Mouse (Mus musculus): ENCODE data around the gene Rimbp3. TPM values are rescaled to one million over a fixed set of nuclear protein-coding genes. Genes with fewer than 3 reads are reported as not detected.

Gene Rimbp3
- polyA plus RNA-seq, 1 experiment from 2014 or later, result 0.44 TPM

GRCm38 (mm10) chr16:17183003-17183402, 25.4 kb upstream of the Rimbp3 start:
- H3K27me3 ChIP-seq (ENCODE audit: control insufficient read depth, insufficient read depth, low read length), result no peaks in the 10 kb centered on the region
- H3K4me1 ChIP-seq (ENCODE audit: control insufficient read depth, insufficient read depth, low read length), result no peaks in the 10 kb centered on the region; the same call in 1 of the 2 replicates
- no peak overlapping the region for H3K9ac ChIP-seq (ENCODE audit: low read length)
- no peak overlapping the region for H3K27ac ChIP-seq (ENCODE audit: low read length)
- no peaks in the 10 kb centered on the region for H3K36me3 ChIP-seq (ENCODE audit: control insufficient read depth, insufficient read depth, low read length)
- 72% methylated on average over 3 of the region's 3 CpGs for WGBS
- no peaks in the 10 kb centered on the region for H3K9me3 ChIP-seq (replicated peaks; ENCODE audit: control insufficient read depth, low read length)
- no peak overlapping the region for H3K4me2 ChIP-seq (ENCODE audit: low read depth, low read length)
- H3K4me3 ChIP-seq (replicated peaks; ENCODE audit: low read length), result no peak overlapping the region
- ATAC-seq (ENCODE audit: insufficient read depth, low FRiP score), result no peak

DNA sequence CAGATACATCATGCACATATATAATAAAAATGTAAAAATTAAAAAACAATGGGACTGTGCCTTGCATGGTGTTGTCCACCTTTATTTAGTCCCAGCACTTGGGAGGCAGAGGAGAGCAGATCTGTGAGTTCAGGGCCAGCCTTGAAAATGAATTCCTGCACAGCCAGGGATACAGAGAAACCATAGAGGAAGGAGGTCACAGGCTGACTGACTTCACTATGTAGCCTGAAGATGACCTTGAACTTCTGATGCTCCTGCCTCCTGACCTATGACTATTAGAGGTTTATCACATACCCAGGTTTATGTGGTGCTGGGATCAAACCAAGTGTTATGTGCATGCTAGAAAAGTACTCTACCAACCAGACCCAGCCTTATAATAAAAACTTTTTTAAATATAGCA, 22.9 kb upstream of the Rimbp3 start:
- Histone ChIP-seq H3K36me3 (ENCODE audit: control insufficient read depth, insufficient read depth, low read length) (no peaks in the 10 kb centered on the region), H3K4me1 (ENCODE audit: control insufficient read depth, insufficient read depth, low read length) (no peaks in the 10 kb centered on the region; the same call in 1 of the 2 replicates), H3K27me3 (ENCODE audit: control insufficient read depth, insufficient read depth, low read length) (no peaks in the 10 kb centered on the region), H3K4me3 (replicated peaks; ENCODE audit: low read length) (no peak overlapping the region), H3K27ac (ENCODE audit: low read length) (no peak overlapping the region), H3K4me2 (ENCODE audit: low read depth, low read length) (no peak overlapping the region), H3K9me3 (replicated peaks; ENCODE audit: control insufficient read depth, low read length) (no peaks in the 10 kb centered on the region), H3K9ac (ENCODE audit: low read length) (no peak overlapping the region)
- no peak for ATAC-seq (ENCODE audit: insufficient read depth, low FRiP score)

GRCm38 (mm10) chr16:17193823-17194222, 14.6 kb upstream of the Rimbp3 start:
- Histone ChIP-seq H3K27me3 (ENCODE audit: control insufficient read depth, insufficient read depth, low read length) (no peaks in the 10 kb centered on the region), H3K4me2 (ENCODE audit: low read depth, low read length) (no peak overlapping the region), H3K9ac (ENCODE audit: low read length) (no peak overlapping the region), H3K4me3 (replicated peaks; ENCODE audit: low read length) (no peak overlapping the region), H3K9me3 (replicated peaks; ENCODE audit: control insufficient read depth, low read length) (no peaks in the 10 kb centered on the region), H3K4me1 (ENCODE audit: control insufficient read depth, insufficient read depth, low read length) (no peaks in the 10 kb centered on the region), H3K36me3 (ENCODE audit: control insufficient read depth, insufficient read depth, low read length) (no peaks in the 10 kb centered on the region), H3K27ac (ENCODE audit: low read length) (no peak overlapping the region)
- WGBS, result 92% methylated on average over 4 of the region's 4 CpGs
- no peak for ATAC-seq (ENCODE audit: insufficient read depth, low FRiP score)

GRCm38 (mm10) chr16:17200121-17200952, 8.1 kb upstream of the Rimbp3 start:
- H3K27me3 ChIP-seq (ENCODE audit: control insufficient read depth, insufficient read depth, low read length), result no peaks in the 10 kb centered on the region
- no peaks in the 10 kb centered on the region for H3K9me3 ChIP-seq (replicated peaks; ENCODE audit: control insufficient read depth, low read length)
- no peaks in the 10 kb centered on the region for H3K36me3 ChIP-seq (ENCODE audit: control insufficient read depth, insufficient read depth, low read length)
- 3% methylated on average over 24 of the region's 24 CpGs for WGBS
- peak overlapping the region; percentile 99 for H3K9ac ChIP-seq (ENCODE audit: low read length)
- H3K4me2 ChIP-seq (ENCODE audit: low read depth, low read length), result peak overlapping the region; percentile 84
- H3K4me1 ChIP-seq (ENCODE audit: control insufficient read depth, insufficient read depth, low read length), result peaks cover 12% of the 10 kb centered on the region
- ATAC-seq (ENCODE audit: insufficient read depth, low FRiP score), result no peak; the same call in 1 of the 2 replicates
- H3K27ac ChIP-seq (ENCODE audit: low read length), result peak overlapping the region; percentile 82
- H3K4me3 ChIP-seq (replicated peaks; ENCODE audit: low read length), result peak overlapping the region; percentile 82

DNA sequence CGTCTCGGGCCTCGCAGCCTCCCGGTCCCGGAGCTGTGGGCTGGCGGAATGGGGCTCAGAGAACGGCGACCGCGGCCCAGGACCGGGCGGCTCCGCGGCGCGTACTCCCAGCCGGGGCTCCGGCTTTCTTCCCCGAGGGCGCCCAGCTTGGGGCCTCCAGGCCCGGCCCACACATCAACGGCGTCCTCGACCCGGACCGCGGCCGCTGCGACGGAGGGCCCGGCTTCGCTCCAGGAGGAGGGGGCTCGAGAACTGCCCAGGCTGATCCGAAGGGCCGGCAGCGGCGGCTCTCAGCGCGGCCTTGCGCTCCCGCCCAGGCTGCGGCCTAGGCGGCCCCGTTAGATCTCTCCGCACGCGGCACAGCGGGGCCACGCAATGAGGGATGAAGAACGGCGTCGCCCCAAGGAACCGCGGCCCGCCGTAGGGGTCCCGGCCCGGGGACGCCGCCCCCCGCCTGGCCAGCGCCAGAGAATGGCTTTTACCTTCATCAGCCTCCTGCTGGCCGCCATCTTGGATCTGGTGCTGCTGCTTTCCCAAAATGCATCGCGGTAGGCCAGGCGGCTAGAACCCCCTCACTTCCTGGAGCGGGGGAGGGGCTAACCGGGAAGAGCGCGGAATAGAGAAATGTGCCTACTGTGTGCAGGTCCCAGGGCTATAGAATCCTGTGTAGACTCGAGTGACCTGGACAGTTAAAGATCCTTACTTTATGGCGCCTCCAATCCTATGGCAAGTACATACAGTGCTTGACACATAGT, 7.3 kb upstream of the Rimbp3 start:
- Histone ChIP-seq H3K4me2 (ENCODE audit: low read depth, low read length) (peak overlapping the region; percentile 84), H3K9ac (ENCODE audit: low read length) (peak overlapping the region; percentile 99), H3K4me3 (replicated peaks; ENCODE audit: low read length) (peak overlapping the region; percentile 82), H3K27me3 (ENCODE audit: control insufficient read depth, insufficient read depth, low read length) (no peaks in the 10 kb centered on the region), H3K4me1 (ENCODE audit: control insufficient read depth, insufficient read depth, low read length) (peaks cover 12% of the 10 kb centered on the region), H3K9me3 (replicated peaks; ENCODE audit: control insufficient read depth, low read length) (no peaks in the 10 kb centered on the region), H3K27ac (ENCODE audit: low read length) (peak overlapping the region; percentile 82), H3K36me3 (ENCODE audit: control insufficient read depth, insufficient read depth, low read length) (no peaks in the 10 kb centered on the region)
- WGBS, result under 1% methylated on average over 71 of the region's 72 CpGs
- ATAC-seq (ENCODE audit: insufficient read depth, low FRiP score), result peak; percentile 91

DNA sequence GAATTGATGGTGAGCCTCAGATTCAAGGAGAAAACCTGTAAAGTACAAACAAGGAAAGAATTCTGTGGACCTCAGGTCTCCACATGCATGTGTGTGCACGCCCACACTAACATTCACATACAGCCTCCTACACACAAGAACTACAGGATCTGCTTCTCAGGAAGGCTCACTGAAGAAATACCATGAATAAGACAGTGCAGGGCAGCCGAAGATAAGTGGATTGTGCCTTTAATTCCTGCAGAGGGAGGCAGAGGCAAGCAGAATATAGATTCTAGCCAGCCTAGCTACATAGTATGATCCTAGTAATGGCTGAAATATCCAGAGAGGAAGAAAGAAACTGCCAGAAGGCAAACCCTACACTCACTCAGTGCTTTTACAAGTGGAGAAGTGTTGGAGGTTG, 6.4 kb upstream of the Rimbp3 start:
- WGBS, result 46% methylated on average over 2 of the region's 2 CpGs
- H3K27ac ChIP-seq (ENCODE audit: low read length), result peak overlapping the region; percentile 82
- H3K4me2 ChIP-seq (ENCODE audit: low read depth, low read length), result no peak overlapping the region

DNA sequence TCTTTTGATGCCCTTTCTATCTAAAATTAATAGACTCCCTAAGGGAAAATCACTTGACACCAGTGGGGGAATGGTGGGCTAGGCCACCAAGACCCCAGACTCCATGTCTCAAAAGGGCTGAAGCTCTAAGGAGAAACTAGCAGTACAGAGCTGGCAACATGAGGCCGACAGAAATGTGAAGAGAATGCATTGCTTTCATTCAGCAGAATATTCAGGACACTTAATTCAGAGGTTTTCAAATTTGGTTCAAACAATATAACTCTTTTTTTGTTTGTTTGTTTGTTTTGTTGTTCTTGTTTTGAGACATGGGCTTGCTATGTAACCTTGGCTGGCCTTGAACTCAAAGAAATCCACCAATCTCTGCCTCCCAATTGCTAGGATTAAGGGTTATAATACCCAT, 5.9 kb upstream of the Rimbp3 start, which contains the start of gene Ube2l3:
Gene Ube2l3, minus strand, starts transcription at position 101 of the 400 bp plus-strand sequence.
- Histone ChIP-seq H3K27ac (ENCODE audit: low read length) (peak within 1 kb of the TSS; percentile 82), H3K36me3 (ENCODE audit: control insufficient read depth, insufficient read depth, low read length) (no peaks in the 10 kb centered on the region), H3K9ac (ENCODE audit: low read length) (peak within 1 kb of the TSS; percentile 99), H3K4me3 (replicated peaks; ENCODE audit: low read length) (peak within 1 kb of the TSS; percentile 82), H3K27me3 (ENCODE audit: control insufficient read depth, insufficient read depth, low read length) (0 out of 2 replicates have a peak, but pooled peaks cover 3% of the 10 kb centered on the region), H3K4me1 (ENCODE audit: control insufficient read depth, insufficient read depth, low read length) (peaks cover 12% of the 10 kb centered on the region), H3K4me2 (ENCODE audit: low read depth, low read length) (peak within 1 kb of the TSS; percentile 47), H3K9me3 (replicated peaks; ENCODE audit: control insufficient read depth, low read length) (no peaks in the 10 kb centered on the region)
- no peak for ATAC-seq (ENCODE audit: insufficient read depth, low FRiP score)
- WGBS, result 97% methylated on average over 1 of the region's 1 CpGs

More for the DNA sequence above, 6.4 kb upstream of the Rimbp3 start:
- Histone ChIP-seq H3K36me3 (ENCODE audit: control insufficient read depth, insufficient read depth, low read length) (no peaks in the 10 kb centered on the region), H3K4me3 (replicated peaks; ENCODE audit: low read length) (no peak overlapping the region), H3K4me1 (ENCODE audit: control insufficient read depth, insufficient read depth, low read length) (peaks cover 12% of the 10 kb centered on the region), H3K9me3 (replicated peaks; ENCODE audit: control insufficient read depth, low read length) (no peaks in the 10 kb centered on the region), H3K9ac (ENCODE audit: low read length) (no peak overlapping the region), H3K27me3 (ENCODE audit: control insufficient read depth, insufficient read depth, low read length) (0 out of 2 replicates have a peak, but pooled peaks cover 3% of the 10 kb centered on the region)
- no peak for ATAC-seq (ENCODE audit: insufficient read depth, low FRiP score)

GRCm38 (mm10) chr16:17204990-17205389, 3.4 kb upstream of the Rimbp3 start:
- Histone ChIP-seq H3K4me2 (ENCODE audit: low read depth, low read length) (no peak overlapping the region), H3K27ac (ENCODE audit: low read length) (no peak overlapping the region), H3K4me3 (replicated peaks; ENCODE audit: low read length) (no peak overlapping the region), H3K9ac (ENCODE audit: low read length) (no peak overlapping the region), H3K9me3 (replicated peaks; ENCODE audit: control insufficient read depth, low read length) (no peaks in the 10 kb centered on the region), H3K36me3 (ENCODE audit: control insufficient read depth, insufficient read depth, low read length) (no peaks in the 10 kb centered on the region), H3K4me1 (ENCODE audit: control insufficient read depth, insufficient read depth, low read length) (peaks cover 10% of the 10 kb centered on the region), H3K27me3 (ENCODE audit: control insufficient read depth, insufficient read depth, low read length) (0 out of 2 replicates have a peak, but pooled peaks cover 3% of the 10 kb centered on the region)
- ATAC-seq (ENCODE audit: insufficient read depth, low FRiP score), result no peak
- WGBS, result 6% methylated on average over 6 of the region's 6 CpGs

Data from stomach, embryonic 16.5 days (tissue).